Mouse (Mus musculus) E14TG2a.4 (cell line): ENCODE results near the gene Snph.

ENCODE experiments used
- CTCF ChIP-seq: conservative IDR thresholded peaks from 2 replicates; pipeline ENCODE4 v1.5.1; 2014; ENCODE audit warnings: low read length
- NANOG ChIP-seq: IDR thresholded peaks from 2 replicates; pipeline ENCODE4 v1.6.1; 2014; ENCODE audit warnings: borderline replicate concordance, low read length, mixed read lengths
- POU5F1 ChIP-seq: IDR thresholded peaks from 2 replicates; pipeline ENCODE4 v1.6.1; 2014; ENCODE audit warnings: low read length, borderline replicate concordance

GRCm38 (mm10) chr2:151562930-151563921, 69.2 kb downstream of the Snph start:
- TF ChIP-seq CTCF (no peak), POU5F1 (no peak), NANOG (no peak)
